Mouse (Mus musculus): ENCODE data around the gene BC067074.

- TF ChIP-seq POLR2A (IDR thresholded peaks at IDR 0.05; ENCODE audit: control insufficient read depth, extremely low read depth, insufficient read depth, low read length, poor library complexity) (no peak), CTCF (IDR thresholded peaks at IDR 0.05; ENCODE audit: borderline replicate concordance, control insufficient read depth, extremely low read depth, insufficient read depth, low read length, poor library complexity) (no peak)
Observed at GRCm38 (mm10) chr13:113378980-113379410, 86.0 kb downstream of the BC067074 start.
